Mouse (Mus musculus) liver, adult 2 months (tissue): ENCODE results near the gene Col11a2. TPM values are rescaled to one million over a fixed set of nuclear protein-coding genes. Genes with fewer than 3 reads are reported as not detected.

ENCODE experiments used
- DNase-seq: peaks from one replicate; pipeline ENCODE4 v3.0.0-alpha.2; 2011; ENCODE audit warnings: low read depth, low spot score; ENCODE audit errors: extremely low read depth
- H3K27ac ChIP-seq: fragments of 200-500 bp; replicated peaks from 2 replicates; pipeline ENCODE4 v1.5.1; 2012; ENCODE audit warnings: low read depth, mild to moderate bottlenecking, control low read depth, inconsistent platforms, low read length; ENCODE audit not compliant: insufficient read depth
- H3K27me3 ChIP-seq: fragments of 200-500 bp; 2 replicates; pipeline ENCODE4 v1.6.1; 2012; ENCODE audit warnings: mild to moderate bottlenecking, moderate library complexity, low read length, inconsistent platforms; ENCODE audit not compliant: control insufficient read depth, insufficient read depth
- H3K36me3 ChIP-seq: fragments of 200-500 bp; 2 replicates; pipeline ENCODE4 v1.6.1; 2012; ENCODE audit warnings: low read length, inconsistent platforms; ENCODE audit not compliant: control insufficient read depth, insufficient read depth
- H3K4me1 ChIP-seq: fragments of 200-500 bp; 2 replicates; pipeline ENCODE4 v1.6.1; 2011; ENCODE audit warnings: low read length; ENCODE audit not compliant: control insufficient read depth, insufficient read depth
- H3K4me3 ChIP-seq: fragments of 200-500 bp; 2 replicates; pipeline ENCODE4 v1.5.1; 2011; ENCODE audit warnings: low read depth, mild to moderate bottlenecking, control low read depth, low read length, moderate library complexity; ENCODE audit not compliant: insufficient read depth
- H3K79me2 ChIP-seq: fragments of 200-500 bp; 2 replicates; pipeline ENCODE4 v1.6.1; 2012; ENCODE audit warnings: inconsistent platforms, mild to moderate bottlenecking, low read length, moderate library complexity; ENCODE audit not compliant: control insufficient read depth, insufficient read depth
- H3K9ac ChIP-seq: fragments of 200-500 bp; 2 replicates; pipeline ENCODE4 v1.6.1; 2012; ENCODE audit warnings: low read depth, mild to moderate bottlenecking, control low read depth, inconsistent platforms, low read length
- CTCF ChIP-seq: fragments of 200-500 bp; IDR thresholded peaks from 2 replicates; pipeline ENCODE4 v1.5.1; 2011; ENCODE audit warnings: low read depth, low read length, control low read depth
- POLR2A ChIP-seq: fragments of 200-500 bp; IDR thresholded peaks from 2 replicates; pipeline ENCODE4 v1.6.1; 2011; ENCODE audit warnings: low read length, control low read depth; ENCODE audit not compliant: insufficient read depth; ENCODE audit errors: extremely low read depth
- WGBS: fragments of 180-500 bp; shearing (Covaris S2); methylation state at CpG from one replicate; pipeline ENCODE4 v1.1.7; 2018; 5-methylcytosine and 5-hydroxymethylcytosine counted together
- polyA plus RNA-seq: library from polyadenylated mRNA; depleted of rRNA; stranded (reverse); fragments of >200 nt; gene quantifications from 2 replicates; pipeline ENCODE4 v1.2.3, GENCODE M21; 2012; rRNA removed
- total RNA-seq: library from RNA; depleted of rRNA; stranded (reverse); fragments of >200 nt; gene quantifications from 2 replicates; pipeline ENCODE4 v1.2.3, GENCODE M21; 2014; rRNA removed

Col11a2 gene
- total and polyA plus RNA-seq, 2 experiments: 0.18 to 0.23 TPM

- Histone ChIP-seq H3K79me2 (no peaks in the 10 kb centered on the region), H3K4me1 (peaks cover 2% of the 10 kb centered on the region; the same call in 1 of the 2 replicates), H3K36me3 (peaks cover 17% of the 10 kb centered on the region), H3K27me3 (no peaks in the 10 kb centered on the region), H3K9ac (no peak overlapping the region), H3K27ac (no peak overlapping the region), H3K4me3 (no peak overlapping the region)
- 68% methylated on average over 7 of the region's 7 CpGs for WGBS
- peak; percentile 58 for DNase-seq
- TF ChIP-seq CTCF (no peak), POLR2A (no peak)
Measured at GRCm38 (mm10) chr17:34107109-34107867, 68.1 kb downstream of the Col11a2 start.

DNA sequence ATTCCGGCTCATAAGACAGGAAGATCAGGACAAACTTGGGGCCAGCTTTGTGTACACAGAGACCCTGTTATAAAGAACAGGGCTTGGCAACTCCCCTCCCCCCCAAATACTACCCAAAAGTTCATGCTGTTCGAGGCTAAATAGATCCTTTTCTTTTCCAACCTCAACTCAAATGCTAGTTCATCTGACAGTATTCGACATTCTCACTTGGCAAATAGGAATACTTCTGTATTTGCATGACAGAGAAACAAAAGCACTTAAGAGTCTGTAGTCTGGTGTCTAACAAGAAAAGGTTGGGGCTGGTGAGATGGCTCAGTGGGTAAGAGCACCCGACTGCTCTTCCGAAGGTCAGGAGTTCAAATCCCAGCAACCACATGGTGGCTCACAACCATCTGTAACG is 69.2 kb downstream of the Col11a2 start:
- H3K36me3 ChIP-seq: peaks cover 29% of the 10 kb centered on the region
- no peaks in the 10 kb centered on the region for H3K79me2 ChIP-seq
- H3K27ac ChIP-seq: no peak overlapping the region
- 69% methylated on average over 6 of the region's 6 CpGs for WGBS
- peak; percentile 14 for DNase-seq
- H3K9ac ChIP-seq: no peak overlapping the region
- TF ChIP-seq CTCF (no peak), POLR2A (no peak)
- H3K4me1 ChIP-seq: 0 out of 2 replicates have a peak, but pooled peaks cover 2% of the 10 kb centered on the region
- H3K4me3 ChIP-seq: no peak overlapping the region
- H3K27me3 ChIP-seq: no peaks in the 10 kb centered on the region

GRCm38 (mm10) chr17:34109038-34109805 is 70.0 kb downstream of the Col11a2 start:
- Histone ChIP-seq H3K27me3 (no peaks in the 10 kb centered on the region), H3K9ac (no peak overlapping the region), H3K79me2 (no peaks in the 10 kb centered on the region), H3K27ac (no peak overlapping the region), H3K4me1 (peaks cover 3% of the 10 kb centered on the region; the same call in 1 of the 2 replicates), H3K36me3 (peaks cover 36% of the 10 kb centered on the region), H3K4me3 (no peak overlapping the region)
- peak; percentile 42 for DNase-seq
- TF ChIP-seq POLR2A (no peak), CTCF (peak; percentile 27; the same call in 1 of the 2 replicates)
- WGBS: 81% methylated on average over 14 of the region's 14 CpGs

GRCm38 (mm10) chr17:34109806-34110195 is 70.6 kb downstream of the Col11a2 start:
- Histone ChIP-seq H3K27me3 (no peaks in the 10 kb centered on the region), H3K36me3 (peaks cover 42% of the 10 kb centered on the region), H3K79me2 (no peaks in the 10 kb centered on the region), H3K27ac (no peak overlapping the region), H3K4me3 (no peak overlapping the region), H3K4me1 (peaks cover 5% of the 10 kb centered on the region; the same call in 1 of the 2 replicates), H3K9ac (no peak overlapping the region)
- TF ChIP-seq POLR2A (no peak), CTCF (no peak)
- peak; percentile 71 for DNase-seq
- WGBS: 76% methylated on average over 3 of the region's 3 CpGs

GRCm38 (mm10) chr17:34110309-34110708 is 71.1 kb downstream of the Col11a2 start:
- TF ChIP-seq POLR2A: no peak
- TF ChIP-seq CTCF: no peak
- Histone ChIP-seq H3K27ac (no peak overlapping the region), H3K36me3 (peaks cover 47% of the 10 kb centered on the region), H3K27me3 (no peaks in the 10 kb centered on the region), H3K9ac (no peak overlapping the region), H3K4me3 (no peak overlapping the region), H3K79me2 (no peaks in the 10 kb centered on the region), H3K4me1 (peaks cover 9% of the 10 kb centered on the region; the same call in 1 of the 2 replicates)
- peak; percentile 48 for DNase-seq
- 72% methylated on average over 8 of the region's 8 CpGs for WGBS

DNA sequence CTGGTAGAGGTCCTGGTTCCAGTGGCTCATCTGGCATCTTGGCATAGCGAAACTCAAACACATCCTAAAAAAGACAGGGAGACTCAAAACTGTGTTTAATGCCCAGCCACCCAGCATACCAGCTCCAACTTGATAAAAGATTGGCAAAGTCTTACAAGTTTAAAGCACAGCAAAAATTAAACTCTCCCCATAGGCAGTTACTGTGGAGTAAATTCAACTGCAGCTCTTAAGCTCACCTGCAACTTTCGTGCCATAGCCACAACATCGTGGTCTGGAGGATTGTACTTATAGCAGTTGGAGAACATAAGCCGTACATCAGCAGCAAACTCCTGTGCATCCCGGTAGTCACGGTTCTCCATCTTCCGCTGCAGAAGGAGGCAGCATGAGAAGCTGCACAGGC is 74.9 kb downstream of the Col11a2 start:
- Histone ChIP-seq H3K27ac (no peak overlapping the region), H3K4me1 (peaks cover 15% of the 10 kb centered on the region; the same call in 1 of the 2 replicates), H3K4me3 (no peak overlapping the region), H3K9ac (no peak overlapping the region), H3K36me3 (peaks cover 75% of the 10 kb centered on the region), H3K27me3 (no peaks in the 10 kb centered on the region), H3K79me2 (peaks cover 20% of the 10 kb centered on the region)
- TF ChIP-seq CTCF: no peak
- TF ChIP-seq POLR2A: no peak
- DNase-seq: peak; percentile 20
- 88% methylated on average over 7 of the region's 7 CpGs for WGBS

Other genes starting within 250 kb of the Col11a2 start
Only the 30 nearest of the 33 such genes appear.
- 275 and 294 TPM in 2 replicates for gene Rps28, start 214.9 kb upstream of the Col11a2 start, total RNA-seq
- gene Rps28, start 214.9 kb upstream of the Col11a2 start, polyA plus RNA-seq: 374 and 500 TPM in 2 replicates
- 214 and 217 TPM in 2 replicates for gene Ndufa7, start 214.9 kb upstream of the Col11a2 start, total RNA-seq
- gene Ndufa7, start 214.9 kb upstream of the Col11a2 start, polyA plus RNA-seq: 372 and 457 TPM in 2 replicates
- gene Cd320, start 196.3 kb upstream of the Col11a2 start, total RNA-seq: 7.1 and 7.5 TPM in 2 replicates
- gene Cd320, start 196.3 kb upstream of the Col11a2 start, polyA plus RNA-seq: 13.0 and 16.9 TPM in 2 replicates
- not detected in 2 replicates for gene Gm7029, start 165.6 kb upstream of the Col11a2 start, total RNA-seq
- gene Gm7029, start 165.6 kb upstream of the Col11a2 start, polyA plus RNA-seq: not detected in 2 replicates
- gene Kifc1, start 148.8 kb upstream of the Col11a2 start, total RNA-seq: 0.18 and 1.2 TPM in 2 replicates
- 0.20 and 0.31 TPM in 2 replicates for gene Kifc1, start 148.8 kb upstream of the Col11a2 start, polyA plus RNA-seq
- not detected in 2 replicates for gene Platr17, start 134.3 kb upstream of the Col11a2 start, total RNA-seq
- gene Platr17, start 134.3 kb upstream of the Col11a2 start, polyA plus RNA-seq: 0.18 TPM in 1 of 2 replicates, not detected in the other
- 8.3 and 10.2 TPM in 2 replicates for gene Daxx, start 130.0 kb upstream of the Col11a2 start, total RNA-seq
- gene Daxx, start 130.0 kb upstream of the Col11a2 start, polyA plus RNA-seq: 15.8 and 30.8 TPM in 2 replicates
- 47.2 and 58.5 TPM in 2 replicates for gene Tapbp, start 123.5 kb upstream of the Col11a2 start, total RNA-seq
- gene Tapbp, start 123.5 kb upstream of the Col11a2 start, polyA plus RNA-seq: 95.4 and 105 TPM in 2 replicates
- 11.1 and 12.7 TPM in 2 replicates for gene Zbtb22, start 123.5 kb upstream of the Col11a2 start, total RNA-seq
- 23.9 and 30.2 TPM in 2 replicates for gene Zbtb22, start 123.5 kb upstream of the Col11a2 start, polyA plus RNA-seq
- gene Rgl2, start 109.9 kb upstream of the Col11a2 start, total RNA-seq: 9.8 and 10.9 TPM in 2 replicates
- gene Rgl2, start 109.9 kb upstream of the Col11a2 start, polyA plus RNA-seq: 19.4 and 27.7 TPM in 2 replicates
- gene Pfdn6, start 99.1 kb upstream of the Col11a2 start, total RNA-seq: 37.9 and 40.8 TPM in 2 replicates
- gene Pfdn6, start 99.1 kb upstream of the Col11a2 start, polyA plus RNA-seq: 15.5 and 21.9 TPM in 2 replicates
- gene Wdr46, start 98.8 kb upstream of the Col11a2 start, total RNA-seq: 9.3 and 11.3 TPM in 2 replicates
- 13.2 and 16.4 TPM in 2 replicates for gene Wdr46, start 98.8 kb upstream of the Col11a2 start, polyA plus RNA-seq
- gene B3galt4, start 87.9 kb upstream of the Col11a2 start, total RNA-seq: 0.54 and 0.55 TPM in 2 replicates
- 0.68 and 0.97 TPM in 2 replicates for gene B3galt4, start 87.9 kb upstream of the Col11a2 start, polyA plus RNA-seq
- gene Vps52, start 83.6 kb upstream of the Col11a2 start, total RNA-seq: 10.5 and 10.9 TPM in 2 replicates
- gene Vps52, start 83.6 kb upstream of the Col11a2 start, polyA plus RNA-seq: 31.1 and 40.6 TPM in 2 replicates
- 1,559 and 1,933 TPM in 2 replicates for gene Rps18, start 83.4 kb upstream of the Col11a2 start, total RNA-seq
- 224 and 252 TPM in 2 replicates for gene Rps18, start 83.4 kb upstream of the Col11a2 start, polyA plus RNA-seq
- 2,105 and 2,348 TPM in 2 replicates for gene H2-K1, start 39.1 kb upstream of the Col11a2 start, total RNA-seq
- gene H2-K1, start 39.1 kb upstream of the Col11a2 start, polyA plus RNA-seq: 4,310 and 5,575 TPM in 2 replicates
- 10.0 and 13.7 TPM in 2 replicates for gene Ring1, start 14.8 kb upstream of the Col11a2 start, total RNA-seq
- 29.7 and 33.8 TPM in 2 replicates for gene Ring1, start 14.8 kb upstream of the Col11a2 start, polyA plus RNA-seq
- gene H2-Ke6, start 11.4 kb upstream of the Col11a2 start, total RNA-seq: 76.5 and 80.5 TPM in 2 replicates
- gene H2-Ke6, start 11.4 kb upstream of the Col11a2 start, polyA plus RNA-seq: 162 and 167 TPM in 2 replicates
- gene Slc39a7, start 7.8 kb upstream of the Col11a2 start, total RNA-seq: 51.2 and 54.7 TPM in 2 replicates
- gene Slc39a7, start 7.8 kb upstream of the Col11a2 start, polyA plus RNA-seq: 98.0 and 115 TPM in 2 replicates
- gene Rxrb, start 7.6 kb upstream of the Col11a2 start, total RNA-seq: 13.0 and 17.0 TPM in 2 replicates
- 40.3 and 46.5 TPM in 2 replicates for gene Rxrb, start 7.6 kb upstream of the Col11a2 start, polyA plus RNA-seq
- gene H2-Oa, start 52.9 kb downstream of the Col11a2 start, total RNA-seq: 0.28 and 0.47 TPM in 2 replicates
- 0.76 and 1.4 TPM in 2 replicates for gene H2-Oa, start 52.9 kb downstream of the Col11a2 start, polyA plus RNA-seq
- 7.1 and 8.5 TPM in 2 replicates for gene H2-DMa, start 80.1 kb downstream of the Col11a2 start, total RNA-seq
- gene H2-DMa, start 80.1 kb downstream of the Col11a2 start, polyA plus RNA-seq: 8.3 and 13.1 TPM in 2 replicates
- 39.0 and 53.2 TPM in 2 replicates for gene Brd2, start 83.2 kb downstream of the Col11a2 start, total RNA-seq
- 55.8 and 76.9 TPM in 2 replicates for gene Brd2, start 83.2 kb downstream of the Col11a2 start, polyA plus RNA-seq
- gene H2-DMb2, start 103.9 kb downstream of the Col11a2 start, total RNA-seq: 0.74 and 1.7 TPM in 2 replicates
- 1.1 and 3.1 TPM in 2 replicates for gene H2-DMb2, start 103.9 kb downstream of the Col11a2 start, polyA plus RNA-seq
- 4.2 and 6.6 TPM in 2 replicates for gene H2-DMb1, start 113.6 kb downstream of the Col11a2 start, total RNA-seq
- gene H2-DMb1, start 113.6 kb downstream of the Col11a2 start, polyA plus RNA-seq: 8.3 and 14.5 TPM in 2 replicates
- gene Tap1, start 148.1 kb downstream of the Col11a2 start, total RNA-seq: 15.1 and 17.3 TPM in 2 replicates
- 18.8 and 23.5 TPM in 2 replicates for gene Tap1, start 148.1 kb downstream of the Col11a2 start, polyA plus RNA-seq
- gene Psmb9, start 148.3 kb downstream of the Col11a2 start, total RNA-seq: 23.3 and 38.1 TPM in 2 replicates
- 38.0 and 41.5 TPM in 2 replicates for gene Psmb9, start 148.3 kb downstream of the Col11a2 start, polyA plus RNA-seq
- gene Psmb8, start 158.3 kb downstream of the Col11a2 start, total RNA-seq: 66.9 and 101 TPM in 2 replicates
- 56.7 and 80.3 TPM in 2 replicates for gene Psmb8, start 158.3 kb downstream of the Col11a2 start, polyA plus RNA-seq
- 14.4 and 15.2 TPM in 2 replicates for gene Tap2, start 164.1 kb downstream of the Col11a2 start, total RNA-seq
- 18.4 and 24.6 TPM in 2 replicates for gene Tap2, start 164.1 kb downstream of the Col11a2 start, polyA plus RNA-seq
- gene H2-Ob, start 199.5 kb downstream of the Col11a2 start, total RNA-seq: 1.5 and 1.6 TPM in 2 replicates
- gene H2-Ob, start 199.5 kb downstream of the Col11a2 start, polyA plus RNA-seq: 0.96 and 2.9 TPM in 2 replicates